Mouse (Mus musculus): ENCODE data around the gene Vmn2r108. TPM values are rescaled to one million over a fixed set of nuclear protein-coding genes. Genes with fewer than 3 reads are reported as not detected.
"Not testable (repeated sequence)": the region's sequence is repeated elsewhere in the genome, so short reads cannot be mapped to it uniquely, and the experiment has no call there.

The Vmn2r108 gene
- not detected in 2 replicates for polyA plus RNA-seq (2015; fragmentation: Nextera tagmentation; extraction: Ambion mirVana)

DNA sequence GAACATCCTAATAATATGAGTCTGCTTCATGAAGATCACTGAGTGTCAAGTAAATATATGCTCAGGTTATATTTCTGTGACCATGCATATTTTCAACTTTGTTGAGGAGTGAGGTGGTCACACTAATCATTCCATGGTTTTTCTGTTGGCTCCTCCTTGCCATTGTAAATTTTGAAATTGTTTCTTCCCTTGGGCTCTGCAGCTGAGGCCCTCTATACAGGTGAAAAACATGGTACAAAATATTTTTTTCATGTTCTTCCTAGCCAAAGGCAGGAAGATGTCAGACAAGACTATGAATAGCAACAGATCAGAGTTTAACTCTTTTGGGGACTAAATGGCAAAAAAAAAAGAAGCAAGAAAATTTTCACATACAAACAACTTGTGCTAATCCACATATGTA is at the start of gene Vmn2r108:
Gene Vmn2r108, minus strand, starts transcription at position 101 of the 400 bp plus-strand sequence.
- Histone ChIP-seq H3K4me3 (replicated peaks; ENCODE audit: low read length) (no peak within 1 kb of the TSS), H3K27me3 (replicated peaks; ENCODE audit: control insufficient read depth, insufficient read depth, low read length) (no peaks in the 10 kb centered on the region), H3K9me3 (ENCODE audit: control insufficient read depth, low read length) (0 out of 2 replicates have a peak, but pooled peaks cover 2% of the 10 kb centered on the region), H3K4me2 (ENCODE audit: low read length) (no peak within 1 kb of the TSS), H3K36me3 (ENCODE audit: control insufficient read depth, insufficient read depth) (no peaks in the 10 kb centered on the region), H3K4me1 (replicated peaks; ENCODE audit: control insufficient read depth, insufficient read depth, low read length) (no peaks in the 10 kb centered on the region), H3K9ac (replicated peaks; ENCODE audit: low read depth, low read length) (no peak within 1 kb of the TSS), H3K27ac (ENCODE audit: low read length) (no peak within 1 kb of the TSS)
- no peak for ATAC-seq

DNA sequence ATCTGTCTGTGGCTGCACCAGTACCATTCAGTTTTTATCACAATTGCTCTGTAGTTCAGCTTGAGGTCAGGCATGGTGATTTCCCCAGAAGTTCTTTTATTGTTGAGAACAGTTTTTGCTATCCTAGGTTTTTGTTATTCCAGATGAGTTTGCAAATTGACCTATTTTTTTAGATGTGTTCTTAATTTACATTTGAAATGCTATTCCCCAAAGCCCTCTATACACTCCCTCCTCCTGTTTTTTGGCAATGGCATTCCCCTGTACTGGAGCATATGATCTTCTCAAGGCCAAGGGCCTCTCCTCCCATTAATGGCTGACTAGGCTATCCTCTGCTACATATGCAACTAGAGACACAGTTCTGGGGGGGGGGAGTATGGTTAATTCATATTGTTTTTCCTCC is 27.1 kb upstream of the Vmn2r108 start:
- H3K27me3 ChIP-seq (replicated peaks; ENCODE audit: control insufficient read depth, insufficient read depth, low read length); H3K4me2 ChIP-seq (ENCODE audit: low read length); H3K27ac ChIP-seq (ENCODE audit: low read length); ATAC-seq; H3K36me3 ChIP-seq (ENCODE audit: control insufficient read depth, insufficient read depth); H3K9ac ChIP-seq (replicated peaks; ENCODE audit: low read depth, low read length); H3K4me3 ChIP-seq (replicated peaks; ENCODE audit: low read length); H3K4me1 ChIP-seq (replicated peaks; ENCODE audit: control insufficient read depth, insufficient read depth, low read length); H3K9me3 ChIP-seq (ENCODE audit: control insufficient read depth, low read length): not testable (repeated sequence)

DNA sequence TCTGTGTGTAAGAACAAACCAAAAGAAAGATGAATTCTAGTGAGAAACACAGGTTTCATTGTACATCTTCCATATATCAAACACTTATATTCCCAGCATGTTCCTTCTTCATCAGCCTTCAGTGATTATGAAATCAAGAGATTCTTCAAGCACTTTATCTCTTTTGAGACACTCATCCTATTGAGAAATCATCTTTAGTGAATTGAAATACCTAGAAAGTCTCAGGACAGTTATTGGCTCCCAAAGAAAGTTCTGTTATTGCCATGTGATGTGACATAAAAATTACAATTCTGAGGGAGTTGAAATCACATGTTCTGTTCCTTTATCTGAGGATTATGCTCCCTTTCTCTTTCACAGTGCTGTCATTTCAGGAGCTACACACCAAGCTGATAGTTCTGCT is 16.7 kb upstream of the Vmn2r108 start, which contains the start of gene Vmn1r225:
Gene Vmn1r225, plus strand, starts transcription at position 301 of the 400 bp plus-strand sequence.
- no peak within 1 kb of the TSS for H3K4me2 ChIP-seq (ENCODE audit: low read length)
- no peaks in the 10 kb centered on the region for H3K27me3 ChIP-seq (replicated peaks; ENCODE audit: control insufficient read depth, insufficient read depth, low read length)
- H3K27ac ChIP-seq (ENCODE audit: low read length): no peak within 1 kb of the TSS
- H3K9ac ChIP-seq (replicated peaks; ENCODE audit: low read depth, low read length): no peak within 1 kb of the TSS
- H3K36me3 ChIP-seq (ENCODE audit: control insufficient read depth, insufficient read depth): no peaks in the 10 kb centered on the region
- no peaks in the 10 kb centered on the region for H3K4me1 ChIP-seq (replicated peaks; ENCODE audit: control insufficient read depth, insufficient read depth, low read length)
- H3K4me3 ChIP-seq (replicated peaks; ENCODE audit: low read length): no peak within 1 kb of the TSS
- H3K9me3 ChIP-seq (ENCODE audit: control insufficient read depth, low read length): peaks cover 3% of the 10 kb centered on the region; the same call in 1 of the 2 replicates
- no peak for ATAC-seq

DNA sequence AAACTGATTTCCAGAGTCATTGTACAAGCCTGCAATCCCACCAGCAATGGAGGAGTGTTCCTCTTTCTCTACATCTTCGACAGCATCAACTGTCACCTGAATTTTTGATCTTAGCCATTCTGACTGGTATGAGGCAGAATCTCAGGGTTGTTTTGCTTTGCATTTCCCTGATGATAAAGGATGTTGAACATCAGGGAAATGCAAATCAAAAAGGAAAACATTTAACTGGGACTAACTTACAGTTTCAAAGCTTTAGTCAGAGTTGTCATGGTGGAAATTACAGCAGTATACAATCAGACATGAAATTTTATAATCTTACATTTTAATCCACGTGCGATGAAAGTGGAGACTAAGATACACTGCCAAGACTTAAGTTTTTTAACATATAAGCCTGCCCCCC is 7.8 kb downstream of the Vmn2r108 start:
- H3K4me3 ChIP-seq (replicated peaks; ENCODE audit: low read length): no peak overlapping the region
- no peaks in the 10 kb centered on the region for H3K36me3 ChIP-seq (ENCODE audit: control insufficient read depth, insufficient read depth)
- H3K27me3 ChIP-seq (replicated peaks; ENCODE audit: control insufficient read depth, insufficient read depth, low read length): no peaks in the 10 kb centered on the region
- ATAC-seq: no peak
- H3K4me1 ChIP-seq (replicated peaks; ENCODE audit: control insufficient read depth, insufficient read depth, low read length): no peaks in the 10 kb centered on the region
- H3K9me3 ChIP-seq (ENCODE audit: control insufficient read depth, low read length): peaks cover 7% of the 10 kb centered on the region; the same call in 1 of the 2 replicates
- no peak overlapping the region for H3K4me2 ChIP-seq (ENCODE audit: low read length)
- 77% methylated on average over 3 of the region's 3 CpGs for WGBS
- no peak overlapping the region for H3K9ac ChIP-seq (replicated peaks; ENCODE audit: low read depth, low read length)
- no peak overlapping the region for H3K27ac ChIP-seq (ENCODE audit: low read length)

DNA sequence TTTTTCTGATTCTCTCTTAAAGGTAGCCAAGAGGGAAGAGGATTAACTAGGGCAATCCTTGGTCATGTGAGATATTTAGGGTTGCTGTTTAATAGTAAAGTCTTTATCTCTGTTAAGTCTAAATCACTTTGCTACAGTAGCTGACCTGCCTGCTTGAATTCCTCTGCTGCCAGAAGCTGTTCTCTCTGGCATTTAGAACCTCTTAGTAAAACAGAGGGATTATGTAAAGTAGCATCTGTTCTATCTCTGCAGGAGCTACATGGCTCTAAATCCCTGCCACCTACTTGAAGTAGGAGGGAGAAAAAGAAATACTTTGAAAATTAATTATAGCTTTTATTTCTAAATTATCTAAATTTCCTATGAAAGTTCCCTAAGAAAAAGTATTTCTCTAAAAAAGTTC is 41.9 kb downstream of the Vmn2r108 start:
- Histone ChIP-seq H3K36me3 (ENCODE audit: control insufficient read depth, insufficient read depth) (no peaks in the 10 kb centered on the region), H3K4me1 (replicated peaks; ENCODE audit: control insufficient read depth, insufficient read depth, low read length) (no peaks in the 10 kb centered on the region), H3K9me3 (ENCODE audit: control insufficient read depth, low read length) (peaks cover 5% of the 10 kb centered on the region), H3K9ac (replicated peaks; ENCODE audit: low read depth, low read length) (no peak overlapping the region), H3K4me3 (replicated peaks; ENCODE audit: low read length) (no peak overlapping the region), H3K27ac (ENCODE audit: low read length) (no peak overlapping the region), H3K4me2 (ENCODE audit: low read length) (no peak overlapping the region), H3K27me3 (replicated peaks; ENCODE audit: control insufficient read depth, insufficient read depth, low read length) (no peaks in the 10 kb centered on the region)
- no peak for ATAC-seq

DNA sequence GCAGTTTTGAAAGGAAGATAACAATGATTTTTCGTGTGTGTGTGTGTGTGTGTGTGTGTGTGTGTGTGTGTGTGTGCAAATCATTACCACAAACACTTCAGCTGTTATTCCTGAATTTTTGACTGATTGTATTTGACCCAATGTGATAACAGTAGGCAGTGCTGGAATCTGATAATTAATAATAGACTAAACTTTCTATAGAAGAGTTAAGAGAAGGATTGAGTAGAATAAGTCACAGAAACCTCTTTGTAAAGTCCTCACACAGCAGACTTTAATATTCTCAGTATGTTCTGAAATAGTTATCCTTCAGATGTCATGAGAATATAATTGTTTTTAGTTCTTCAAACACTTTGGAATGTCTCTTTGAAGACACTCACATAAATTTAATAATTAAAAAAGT is 67.3 kb downstream of the Vmn2r108 start, which contains the start of gene Vmn1r224:
Gene Vmn1r224, plus strand, starts transcription at position 301 of the 400 bp plus-strand sequence.
- H3K9me3 ChIP-seq (ENCODE audit: control insufficient read depth, low read length): peaks cover 10% of the 10 kb centered on the region

More for the DNA sequence above, 67.3 kb downstream of the Vmn2r108 start, which contains the start of gene Vmn1r224:
- H3K4me2 ChIP-seq (ENCODE audit: low read length): no peak within 1 kb of the TSS
- H3K4me3 ChIP-seq (replicated peaks; ENCODE audit: low read length): no peak within 1 kb of the TSS
- no peak within 1 kb of the TSS for H3K9ac ChIP-seq (replicated peaks; ENCODE audit: low read depth, low read length)
- no peak for ATAC-seq
- no peaks in the 10 kb centered on the region for H3K36me3 ChIP-seq (ENCODE audit: control insufficient read depth, insufficient read depth)
- 26% methylated on average over 1 of the region's 1 CpGs for WGBS
- H3K4me1 ChIP-seq (replicated peaks; ENCODE audit: control insufficient read depth, insufficient read depth, low read length): no peaks in the 10 kb centered on the region
- H3K27ac ChIP-seq (ENCODE audit: low read length): no peak within 1 kb of the TSS
- no peaks in the 10 kb centered on the region for H3K27me3 ChIP-seq (replicated peaks; ENCODE audit: control insufficient read depth, insufficient read depth, low read length)

Other genes with a start within 250 kb of the Vmn2r108 start
- gene Vmn2r105, start 246.3 kb downstream of the Vmn2r108 start, polyA plus RNA-seq (2015; fragmentation: Nextera tagmentation; extraction: Ambion mirVana): not detected in 2 replicates
- gene Vmn2r106, start 195.8 kb downstream of the Vmn2r108 start, polyA plus RNA-seq (2015; fragmentation: Nextera tagmentation; extraction: Ambion mirVana): not detected in 2 replicates
- not detected in 2 replicates for gene Vmn2r107, start 136.1 kb downstream of the Vmn2r108 start, polyA plus RNA-seq (2015; fragmentation: Nextera tagmentation; extraction: Ambion mirVana)
- not detected in 2 replicates for gene Vmn1r224, start 67.2 kb downstream of the Vmn2r108 start, polyA plus RNA-seq (2015; fragmentation: Nextera tagmentation; extraction: Ambion mirVana)
- gene Vmn1r225, start 16.8 kb upstream of the Vmn2r108 start, polyA plus RNA-seq (2015; fragmentation: Nextera tagmentation; extraction: Ambion mirVana): not detected in 2 replicates
- not detected in 2 replicates for gene Vmn2r109, start 83.4 kb upstream of the Vmn2r108 start, polyA plus RNA-seq (2015; fragmentation: Nextera tagmentation; extraction: Ambion mirVana)
- gene Vmn2r110, start 115.1 kb upstream of the Vmn2r108 start, polyA plus RNA-seq (2015; fragmentation: Nextera tagmentation; extraction: Ambion mirVana): 0.04 TPM in 2 replicates
- gene Fpr-rs3, start 143.5 kb upstream of the Vmn2r108 start, polyA plus RNA-seq (2015; fragmentation: Nextera tagmentation; extraction: Ambion mirVana): not detected in 2 replicates
- gene Vmn1r226, start 201.5 kb upstream of the Vmn2r108 start, polyA plus RNA-seq (2015; fragmentation: Nextera tagmentation; extraction: Ambion mirVana): not detected in 2 replicates
- gene Vmn1r227, start 248.5 kb upstream of the Vmn2r108 start, polyA plus RNA-seq (2015; fragmentation: Nextera tagmentation; extraction: Ambion mirVana): not detected in 2 replicates